Mouse (Mus musculus): ENCODE data around the gene Sppl2b.
"Not testable (repeated sequence)": the region's sequence is repeated elsewhere in the genome, so short reads cannot be mapped to it uniquely, and the experiment has no call there.

The Sppl2b gene

DNA sequence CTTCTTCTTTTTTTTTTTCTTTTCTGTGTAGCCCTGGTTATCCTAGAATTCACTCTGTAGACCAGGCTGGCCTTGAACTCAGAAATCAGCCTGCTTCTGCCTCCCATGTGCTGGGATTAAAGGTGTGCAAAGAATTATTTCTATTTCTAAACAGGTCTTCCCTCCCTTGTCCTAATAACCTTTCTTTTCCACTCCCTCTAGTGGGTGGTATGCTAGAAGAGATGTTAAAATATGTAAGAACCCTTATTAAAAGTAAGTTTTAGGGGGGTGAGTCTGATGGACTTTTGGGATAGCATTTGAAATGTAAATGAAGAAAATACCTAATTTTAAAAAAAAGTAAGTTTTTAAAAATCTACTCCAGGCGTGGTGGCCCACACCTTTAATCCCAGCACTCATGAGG is 31.8 kb upstream of the Sppl2b start:
- intact Hi-C loops (cut with DNase I), result loop anchor here (2.0 kb wide), 1 partner anchor 57 kb away; no protein-coding TSS in a partner anchor

DNA sequence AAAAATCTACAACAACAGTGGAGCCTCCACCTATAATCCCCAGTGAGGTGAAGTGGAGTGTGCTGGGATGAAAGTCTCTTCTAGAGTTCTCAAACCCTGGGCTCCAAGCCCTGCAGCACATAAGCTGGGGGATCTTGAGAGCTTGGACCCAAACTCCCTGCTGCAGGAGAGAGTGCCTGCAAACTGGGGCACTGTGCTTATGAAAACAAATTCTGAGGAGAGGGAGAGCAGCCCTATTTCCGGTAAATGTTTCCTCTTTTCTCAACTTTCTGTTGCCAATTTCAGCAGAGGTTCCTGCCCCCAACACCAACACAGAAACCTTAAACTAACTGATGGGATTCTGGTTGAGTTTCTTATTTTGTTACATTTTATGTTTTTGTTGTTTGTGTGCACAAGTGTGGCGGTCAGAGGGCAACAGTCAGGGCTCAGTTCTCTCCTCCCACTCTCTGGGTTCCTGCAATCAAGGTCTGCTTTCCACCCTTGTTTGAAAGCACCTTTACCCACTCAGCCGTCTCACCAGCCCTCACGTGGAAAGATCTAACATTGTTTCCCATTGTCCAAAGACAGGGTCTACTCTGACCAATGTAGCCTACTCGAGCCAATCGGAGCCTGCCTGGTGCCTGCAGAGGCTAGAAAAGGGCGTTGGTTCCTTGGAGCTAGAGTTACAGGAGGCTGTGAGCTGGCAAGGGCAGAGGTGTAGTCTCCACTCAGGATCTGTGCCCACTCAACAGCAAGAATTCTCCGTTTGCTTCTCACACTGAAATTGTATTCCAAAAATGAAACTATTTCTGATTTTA is 31.0 kb upstream of the Sppl2b start:
- intact Hi-C loops (cut with DNase I), result loop anchor here (2.0 kb wide), 1 partner anchor 57 kb away; no protein-coding TSS in a partner anchor

DNA sequence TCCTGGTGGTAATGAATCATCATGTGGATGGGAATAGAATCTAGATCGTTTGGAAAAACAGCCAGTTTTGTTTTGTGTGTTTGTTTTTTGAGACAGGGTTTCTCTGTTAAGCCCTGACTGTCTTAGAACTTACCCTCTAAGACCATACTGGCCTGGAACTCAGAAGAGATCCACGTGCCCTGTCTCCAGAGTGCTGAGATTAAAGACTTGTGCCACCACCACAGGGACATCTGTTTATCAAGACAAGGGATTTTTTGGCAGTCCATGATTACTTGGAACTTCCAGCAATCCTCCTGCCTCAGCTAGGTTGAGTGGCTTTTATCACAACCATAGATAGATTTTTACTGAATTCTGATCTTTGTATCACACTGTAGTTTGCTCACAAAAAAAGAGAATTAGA is 30.2 kb upstream of the Sppl2b start:
- intact Hi-C loops (cut with DNase I), result no loop called here

DNA sequence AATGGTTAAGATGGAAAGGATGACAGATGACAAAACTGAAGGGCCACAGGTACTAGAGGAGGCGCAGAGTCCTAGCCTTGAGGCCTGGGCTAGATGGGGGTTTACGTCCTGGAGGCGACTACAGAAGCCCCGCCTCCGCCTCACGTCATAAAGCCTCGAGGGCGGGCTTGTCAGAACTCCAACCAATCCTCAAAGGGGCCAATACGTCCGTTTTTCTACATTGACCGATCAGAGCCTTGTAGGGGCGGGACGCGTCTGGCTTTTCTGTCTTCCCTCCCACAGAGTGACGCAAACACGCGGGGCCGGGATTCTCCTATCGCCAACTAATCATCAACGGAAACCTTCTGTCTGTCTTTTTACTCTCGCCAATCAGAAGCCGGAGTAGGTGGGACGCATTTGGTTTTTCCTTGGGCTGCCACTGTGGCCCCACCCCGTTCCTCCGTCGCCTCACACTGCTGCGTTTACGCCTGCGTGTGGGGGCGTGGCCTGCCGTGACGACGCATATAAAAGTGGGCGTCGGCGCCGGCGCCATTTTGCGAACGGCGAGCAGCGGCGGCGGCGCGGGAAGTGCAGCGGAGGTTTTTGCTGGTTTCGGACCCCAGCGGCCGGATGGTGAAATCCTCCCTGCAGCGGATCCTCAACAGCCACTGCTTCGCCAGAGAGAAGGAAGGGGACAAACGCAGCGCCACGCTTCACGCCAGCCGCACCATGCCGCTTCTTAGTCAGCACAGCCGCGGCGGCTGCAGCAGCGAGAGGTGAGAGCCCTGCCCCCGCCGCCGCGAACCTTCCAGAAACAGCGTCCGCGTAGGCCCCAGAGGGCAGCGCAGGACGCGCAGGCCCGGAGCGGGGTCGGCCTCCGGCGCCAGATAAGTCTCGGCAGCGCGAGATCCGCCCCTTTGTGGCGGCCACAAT is 28.7 kb upstream of the Sppl2b start, which contains the start of gene Oaz1:
Gene Oaz1 (plus strand): TSS at position 506 of the 912 bp plus-strand sequence.
- intact Hi-C loops (cut with DNase I), result no loop called here

GRCm38 (mm10) chr10:80827063-80827869 is 27.8 kb upstream of the Sppl2b start:
- intact Hi-C loops (cut with DNase I), result no loop called here

- intact Hi-C loops (cut with DNase I), result no loop called here
Observed at GRCm38 (mm10) chr10:80827870-80828420, 27.1 kb upstream of the Sppl2b start.

GRCm38 (mm10) chr10:80828587-80828986 is 26.5 kb upstream of the Sppl2b start:
- intact Hi-C loops (cut with DNase I), result not testable (repeated sequence)

GRCm38 (mm10) chr10:80829359-80830278 is 25.5 kb upstream of the Sppl2b start:
- intact Hi-C loops (cut with DNase I), result no loop called here

GRCm38 (mm10) chr10:80831136-80831535 is 23.9 kb upstream of the Sppl2b start:
- intact Hi-C loops (cut with DNase I), result no loop called here

DNA sequence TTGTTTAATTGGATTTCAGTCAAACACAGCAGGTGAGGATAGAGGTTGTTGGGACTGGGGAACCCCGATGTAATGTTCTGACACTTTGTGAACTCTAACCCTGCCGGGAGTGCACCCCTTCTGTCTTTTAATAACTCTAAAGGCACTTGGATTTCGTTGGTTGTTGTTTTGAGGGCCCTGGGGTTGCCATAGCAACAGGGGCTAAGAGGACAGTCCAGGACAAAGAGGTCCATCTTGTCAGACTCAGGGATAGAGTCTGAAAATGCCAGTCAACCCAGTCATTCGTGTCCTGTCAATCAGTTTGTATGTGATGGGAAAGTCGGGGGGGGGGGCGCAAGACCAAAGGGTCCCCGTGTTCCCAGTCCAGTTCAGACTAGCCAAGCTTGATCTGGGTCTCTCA is 22.3 kb upstream of the Sppl2b start:
- intact Hi-C loops (cut with DNase I), result no loop called here

- intact Hi-C loops (cut with DNase I), result no loop called here
Observed at GRCm38 (mm10) chr10:80835617-80836016, 19.5 kb upstream of the Sppl2b start.

DNA sequence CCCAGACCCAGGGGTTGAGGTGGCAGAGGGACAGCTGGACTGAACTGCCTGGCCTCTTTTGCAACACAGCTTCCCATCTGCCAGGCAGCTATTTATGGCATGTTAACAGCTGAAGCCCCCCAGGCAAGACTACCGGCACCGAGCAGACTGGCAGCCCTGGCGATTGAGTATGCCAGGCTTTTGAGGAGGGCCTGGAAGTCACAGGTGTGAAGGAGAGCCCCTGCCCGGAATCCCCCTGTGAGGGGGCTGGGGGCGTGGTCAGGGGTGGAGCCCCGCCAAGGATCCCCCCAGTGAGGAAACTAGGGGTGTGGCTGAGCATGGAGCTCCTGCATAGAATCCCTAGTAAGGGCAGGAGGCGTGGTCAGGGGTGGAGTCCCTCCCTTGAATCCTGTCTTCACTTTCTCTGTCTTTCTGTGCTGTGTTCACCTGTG is 18.1 kb upstream of the Sppl2b start:
- intact Hi-C loops (cut with DNase I), result no loop called here

DNA sequence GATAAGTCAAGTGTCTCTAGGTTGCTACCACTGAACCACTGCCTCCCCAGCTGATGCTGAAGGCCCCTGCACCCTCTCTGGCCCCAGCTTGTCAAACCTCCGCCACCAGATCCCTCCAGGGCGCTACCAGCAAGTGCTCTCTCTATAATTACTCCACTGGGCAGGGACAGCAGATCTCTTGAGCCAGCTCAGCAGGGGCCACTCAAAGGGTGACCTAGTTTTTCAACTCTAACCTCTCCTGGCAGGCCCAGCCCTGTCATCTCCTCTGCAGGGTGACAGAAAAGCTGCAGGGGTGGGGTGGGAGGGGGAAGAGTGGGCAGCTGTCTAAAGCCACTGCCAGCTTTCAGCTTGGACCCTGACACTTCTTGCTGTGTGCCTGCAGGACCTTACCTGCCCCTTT is 17.2 kb upstream of the Sppl2b start:
- intact Hi-C loops (cut with DNase I), result no loop called here

DNA sequence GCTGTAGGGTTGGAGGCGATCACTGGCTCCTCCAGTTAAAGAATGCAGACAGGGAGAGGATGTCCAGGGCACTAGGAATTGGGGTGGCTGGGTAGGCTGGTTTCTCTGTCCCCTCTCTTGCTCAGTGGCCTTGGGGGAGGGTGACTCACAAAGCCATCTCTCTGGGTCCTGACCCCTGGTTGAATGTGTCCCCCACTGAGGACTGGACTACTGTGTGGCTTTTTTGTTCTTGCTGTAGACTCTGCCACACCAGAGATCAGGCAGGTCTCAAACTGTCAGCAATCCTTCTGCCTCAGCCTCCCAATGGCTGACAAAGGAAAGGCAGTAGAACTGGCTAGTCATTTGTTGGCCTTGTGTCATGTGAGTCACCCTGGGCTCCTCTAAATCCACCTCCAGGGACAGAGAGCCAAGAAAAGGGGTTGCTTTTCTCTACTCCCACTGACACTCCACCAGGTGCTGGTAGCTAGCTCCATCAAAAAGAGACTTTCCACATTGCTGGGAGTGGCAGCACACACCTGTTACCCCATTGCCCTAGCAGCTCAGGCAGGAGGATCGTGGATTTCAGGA is 16.6 kb upstream of the Sppl2b start:
- intact Hi-C loops (cut with DNase I), result no loop called here

DNA sequence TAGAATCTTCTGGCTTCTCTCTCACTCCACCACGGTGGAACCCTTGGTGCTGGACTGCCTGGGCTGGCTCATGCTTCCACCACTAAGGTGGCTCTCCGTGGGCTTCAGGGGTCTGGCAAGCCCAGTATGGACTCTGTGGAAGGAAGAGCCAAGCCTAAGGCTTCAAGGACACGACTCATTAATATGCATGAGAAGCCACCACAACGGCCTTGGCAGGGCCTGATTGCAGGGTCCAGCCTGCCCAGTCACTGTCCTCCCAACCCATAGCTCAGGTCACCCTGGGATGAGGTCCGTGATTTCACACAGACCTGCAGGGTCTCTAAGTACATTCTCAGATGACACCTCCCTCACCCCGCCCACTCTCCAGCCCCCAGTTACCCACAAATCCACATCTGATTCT is 15.2 kb upstream of the Sppl2b start:
- intact Hi-C loops (cut with DNase I), result no loop called here

GRCm38 (mm10) chr10:80841685-80842084 is 13.4 kb upstream of the Sppl2b start:
- intact Hi-C loops (cut with DNase I), result no loop called here

GRCm38 (mm10) chr10:80842334-80842733 is 12.7 kb upstream of the Sppl2b start:
- intact Hi-C loops (cut with DNase I), result no loop called here

DNA sequence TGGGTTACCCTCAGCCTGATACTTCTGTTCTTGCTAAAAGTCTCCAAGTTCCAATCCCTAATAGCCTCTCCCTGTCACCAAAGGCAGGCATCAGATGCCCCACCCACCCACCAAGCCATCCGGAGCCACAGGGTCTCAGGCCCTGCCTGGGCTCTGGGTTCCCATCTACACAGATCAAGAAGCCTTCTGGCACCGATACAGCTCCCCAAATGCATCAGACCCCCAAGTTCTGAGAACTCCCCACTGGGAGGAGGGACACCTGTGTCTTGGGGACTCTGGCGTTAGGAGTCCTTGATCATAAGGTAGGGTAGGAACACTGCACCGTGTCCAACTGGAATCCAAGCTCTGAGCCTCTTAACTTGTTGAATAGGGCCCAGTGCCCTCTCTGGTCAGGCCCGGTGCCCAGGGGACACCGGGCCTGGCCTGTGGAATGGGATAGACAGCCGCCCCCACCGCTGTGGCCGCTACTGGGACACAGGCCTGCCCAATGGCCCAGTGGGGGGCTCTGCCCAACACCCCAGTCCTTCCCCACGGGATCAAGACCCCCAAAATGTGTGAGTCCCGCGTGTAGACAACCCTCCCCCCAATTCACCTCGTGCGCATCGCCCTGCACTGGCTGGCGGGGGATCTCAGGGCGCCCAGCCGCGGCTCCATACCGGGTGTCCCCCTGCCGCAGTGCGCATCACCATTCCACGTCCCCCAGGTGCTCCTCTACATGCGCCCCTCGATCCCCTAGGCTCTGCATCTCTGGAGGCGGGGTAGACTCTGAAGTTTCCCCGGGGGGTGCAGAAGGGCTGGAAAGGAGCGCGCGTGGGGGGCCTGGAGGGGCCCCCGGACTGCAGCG is 11.8 kb upstream of the Sppl2b start:
- intact Hi-C loops (cut with DNase I), result no loop called here

Measured in adrenal gland (tissue).